Mouse (Mus musculus) right cerebral cortex, adult 18-20 months (tissue): ENCODE measurements around the gene Tmem236.

ENCODE experiments used
- DNase-seq: peaks from one replicate; pipeline ENCODE4 v3.0.0; 2022; ENCODE audit warnings: mixed read lengths

Gene Tmem236

DNA sequence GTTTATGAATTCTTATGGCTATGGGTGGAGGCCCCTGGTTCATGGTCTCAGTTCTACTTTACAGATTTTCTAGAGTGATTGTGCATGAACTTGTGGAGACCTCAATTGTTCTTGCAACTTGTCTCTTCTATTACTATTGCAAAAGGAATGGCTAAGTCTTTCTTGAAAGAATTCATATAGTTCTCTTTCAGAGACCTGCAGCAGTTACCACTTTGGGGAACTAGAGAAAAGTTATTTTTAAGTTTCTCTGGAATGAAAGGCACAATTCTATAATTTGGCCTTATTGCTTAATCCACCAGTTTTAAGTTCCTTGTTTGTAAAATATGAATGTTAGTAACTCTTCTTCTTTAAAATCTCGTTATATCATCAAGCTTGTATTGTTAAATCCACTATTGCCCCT is 87.8 kb downstream of the Tmem236 start:
- no peak for DNase-seq

DNA sequence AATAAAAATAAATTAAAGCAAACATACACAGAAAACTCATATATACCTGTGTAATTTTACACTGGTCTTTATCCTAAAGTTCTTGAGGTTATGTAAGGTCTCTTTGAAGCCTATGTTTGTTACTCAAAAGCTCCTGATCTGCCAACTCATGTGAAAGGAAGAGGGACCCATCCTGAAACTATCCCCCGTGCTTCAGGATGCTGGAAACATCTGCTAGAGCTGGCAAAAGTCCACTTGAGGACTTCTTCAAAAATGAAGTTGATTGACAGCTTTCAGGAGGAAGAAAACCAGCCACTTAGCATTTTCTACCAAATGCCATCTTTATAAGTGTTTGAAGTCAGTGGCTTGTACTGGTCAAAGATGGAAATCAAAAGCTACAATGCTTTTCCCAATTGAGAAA is 94.8 kb downstream of the Tmem236 start:
- no peak for DNase-seq
